Mouse (Mus musculus) gastrocnemius, postnatal 14 days (tissue): Measurements from ENCODE around the gene Zbtb41. TPM values are rescaled to one million over a fixed set of nuclear protein-coding genes. Genes with fewer than 3 reads are reported as not detected.
"Not testable (repeated sequence)": the region's sequence is repeated elsewhere in the genome, so short reads cannot be mapped to it uniquely, and the experiment has no call there.

Source experiments
- DNase-seq: peaks from one replicate; pipeline ENCODE4 v3.0.0; 2021; ENCODE audit warnings: mixed read lengths
- intact Hi-C: fragments of 180-260 bp; cut with DNase I; formaldehyde crosslinking; loops from one replicate; pipeline ENCODE4 v1.15.1; 2025; ENCODE audit warnings: low total_unique reads
- long read RNA-seq, 2 experiments: library from polyadenylated mRNA; stranded (forward); transcript quantifications; one replicate each; pipeline ENCODE4 v2.0.0; 2021
- total RNA-seq, 2 experiments: library from RNA; stranded (reverse); gene quantifications; 2 replicates each; pipeline ENCODE4 v1.2.3; 2021

Zbtb41 gene
- 10 to 100 TPM; 12.8 to 13.6 TPM for total RNA-seq
- long read RNA-seq, experiment 1, partial matches to known transcripts: 0 of 1 reads
- long read RNA-seq, experiment 1, other reads (novel, unspliced or antisense): 1 of 1 reads
- long read RNA-seq, experiment 2, partial matches to known transcripts: 0 of 2 reads
- long read RNA-seq, experiment 2, other reads (novel, unspliced or antisense): 2 of 2 reads

DNA sequence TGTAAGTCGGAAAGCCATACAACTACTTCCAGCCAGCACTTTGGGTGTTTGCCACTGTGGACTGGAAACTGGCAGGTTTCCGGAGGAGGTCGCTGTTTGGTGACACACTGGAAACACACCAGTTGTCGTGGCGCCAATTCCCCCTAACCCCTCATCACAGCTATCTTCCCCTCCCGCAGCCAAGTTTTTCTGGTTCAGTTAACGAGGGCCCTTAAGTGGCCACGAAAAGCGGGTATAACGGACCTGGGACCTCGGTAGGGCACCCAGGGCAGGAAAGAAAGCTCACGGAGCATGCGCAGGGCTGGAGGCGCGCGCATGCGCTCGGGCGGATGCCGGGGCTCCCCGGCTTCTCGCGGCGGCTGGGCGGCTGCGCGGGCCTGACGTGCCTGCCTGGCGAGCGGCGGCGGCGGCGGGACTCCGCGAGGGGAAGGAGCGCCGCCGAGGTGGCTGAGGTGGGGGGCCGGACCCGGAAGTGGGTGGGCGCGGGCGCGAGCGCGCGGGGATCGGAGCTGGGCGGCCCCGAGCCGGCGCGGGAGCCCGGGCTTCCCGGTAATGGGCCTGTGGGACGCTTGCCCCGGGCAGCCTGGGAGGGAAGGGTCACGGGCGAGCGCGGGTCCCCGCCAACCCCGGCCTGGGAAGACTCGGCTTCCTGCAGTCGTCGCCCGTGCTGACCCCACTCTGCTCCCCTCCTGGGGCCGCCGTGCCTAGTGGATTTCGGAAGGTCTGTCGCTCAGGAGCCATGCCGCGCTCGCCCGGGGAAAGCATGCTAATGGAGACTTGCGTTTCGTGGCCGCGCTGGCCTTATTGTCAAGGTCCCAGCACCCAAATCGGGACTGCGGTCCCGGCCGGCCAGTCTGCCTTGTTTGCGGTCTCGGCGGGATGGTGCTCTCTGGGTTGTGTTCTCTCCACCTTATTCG is at the start of gene Zbtb41:
Gene Zbtb41 (plus strand): TSS at position 414 of the 917 bp plus-strand sequence.
- intact Hi-C loops: loop anchor here (10.0 kb wide), 1 partner anchor 587 kb away; no protein-coding TSS in a partner anchor
- peak; percentile 88 for DNase-seq

GRCm38 (mm10) chr1:139375900-139376299 is 46.2 kb upstream of the Zbtb41 start:
- no peak for DNase-seq
- intact Hi-C loops: no loop called here

DNA sequence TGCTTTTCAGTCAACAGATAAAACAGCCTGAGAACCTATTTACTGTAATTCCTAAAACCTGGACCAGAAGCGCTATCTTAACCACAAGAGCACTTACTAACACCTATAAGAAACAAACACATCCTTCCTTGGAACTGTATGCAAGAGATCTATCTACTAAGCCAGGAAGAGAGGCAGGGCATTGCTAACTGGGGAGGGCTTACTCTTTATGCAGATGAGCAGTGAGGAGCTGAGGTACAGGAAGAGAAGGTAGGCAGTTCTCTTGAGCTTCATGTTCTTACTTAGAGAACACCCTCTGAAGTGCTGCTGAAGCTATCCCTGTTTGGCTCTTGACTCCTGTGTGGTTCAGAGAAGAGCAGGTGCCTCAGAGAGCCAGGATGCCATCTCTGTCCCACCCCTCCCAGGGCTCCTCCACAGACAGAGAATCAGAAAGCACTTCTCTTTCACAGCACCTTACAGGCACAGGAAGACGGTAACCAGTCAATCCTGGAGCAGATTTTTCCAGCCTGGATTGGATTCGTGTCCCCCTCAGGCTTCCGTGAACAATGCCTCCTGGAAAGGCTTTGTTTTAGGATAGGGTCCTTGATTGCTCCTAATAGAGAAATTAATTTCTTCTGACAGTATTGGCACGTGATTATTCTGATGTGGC is 45.3 kb upstream of the Zbtb41 start, which contains the start of gene Crb1:
Gene Crb1 (minus strand): TSS at position 463 of the 649 bp plus-strand sequence.
- intact Hi-C loops: no loop called here
- DNase-seq: no peak

DNA sequence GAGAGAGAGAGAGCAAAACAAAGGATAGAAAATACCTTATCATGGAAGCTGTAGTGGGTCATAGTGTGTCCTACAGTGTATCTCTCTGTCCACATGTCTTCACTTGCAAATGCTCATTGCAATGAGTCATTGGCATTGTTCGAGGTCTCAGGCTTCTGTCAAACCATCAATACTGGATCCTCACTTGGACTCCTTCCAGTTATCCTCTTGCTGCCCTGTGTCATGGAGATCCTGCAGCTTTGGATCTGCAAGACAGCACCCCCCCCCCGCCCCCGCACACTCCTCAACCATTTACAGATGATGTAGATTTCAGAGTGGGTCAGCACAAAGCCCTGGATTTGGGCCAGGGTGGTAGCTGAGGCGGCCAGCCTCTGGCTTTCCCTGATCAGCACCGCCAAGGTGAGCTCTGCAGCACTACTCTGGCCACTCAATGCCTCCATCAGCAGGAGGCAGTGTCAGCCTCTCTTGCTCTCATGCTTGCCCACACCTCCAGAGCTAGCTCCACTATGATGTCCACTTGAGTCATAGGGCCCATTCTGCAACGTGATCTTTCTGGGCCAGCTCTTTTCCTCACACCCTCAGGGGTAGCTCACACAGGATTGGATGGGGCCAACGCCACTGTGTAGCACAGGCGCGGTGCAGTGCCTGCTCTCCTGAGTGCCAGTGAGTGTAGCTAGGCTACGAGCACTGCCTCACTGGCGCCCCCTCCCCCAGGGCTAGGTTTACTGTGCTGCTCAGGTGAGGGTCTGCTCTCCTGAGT is 43.0 kb upstream of the Zbtb41 start:
- intact Hi-C loops: no loop called here
- DNase-seq: no peak

- DNase-seq: no peak
- intact Hi-C loops: no loop called here
Measured at GRCm38 (mm10) chr1:139379621-139379984, 42.5 kb upstream of the Zbtb41 start.

GRCm38 (mm10) chr1:139391747-139392146 is 30.3 kb upstream of the Zbtb41 start:
- no peak for DNase-seq
- intact Hi-C loops: no loop called here

- intact Hi-C loops: no loop called here
- no peak for DNase-seq
Measured at GRCm38 (mm10) chr1:139396589-139396988, 25.5 kb upstream of the Zbtb41 start.

DNA sequence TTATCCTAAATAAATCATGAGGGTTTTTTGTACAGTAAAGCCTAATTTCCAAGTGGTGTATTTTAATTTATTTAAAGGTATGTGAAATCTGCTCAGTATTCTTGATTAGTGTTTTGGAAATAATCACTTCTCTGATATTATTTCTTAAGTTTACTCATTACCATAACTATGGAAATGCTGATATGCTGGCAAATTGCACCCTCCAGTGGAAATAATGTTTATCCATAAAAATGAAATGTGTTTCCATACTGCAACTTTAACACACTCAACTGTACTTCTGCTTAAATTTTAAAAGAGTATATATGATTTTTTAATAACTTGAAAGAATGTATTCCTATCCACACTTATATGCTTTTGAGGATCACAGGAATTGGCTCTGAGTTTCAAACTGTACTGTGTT is 16.3 kb upstream of the Zbtb41 start:
- no peak for DNase-seq

GRCm38 (mm10) chr1:139407701-139408100 is 14.4 kb upstream of the Zbtb41 start:
- intact Hi-C loops: no loop called here
- DNase-seq: no peak

More for the DNA sequence above, 16.3 kb upstream of the Zbtb41 start:
- intact Hi-C loops: no loop called here

- intact Hi-C loops, DNase-seq: not testable (repeated sequence)
Measured at GRCm38 (mm10) chr1:139412365-139412764, 9.7 kb upstream of the Zbtb41 start.

- intact Hi-C loops: no loop called here
- DNase-seq: no peak
Measured at GRCm38 (mm10) chr1:139413465-139413864, 8.6 kb upstream of the Zbtb41 start.

DNA sequence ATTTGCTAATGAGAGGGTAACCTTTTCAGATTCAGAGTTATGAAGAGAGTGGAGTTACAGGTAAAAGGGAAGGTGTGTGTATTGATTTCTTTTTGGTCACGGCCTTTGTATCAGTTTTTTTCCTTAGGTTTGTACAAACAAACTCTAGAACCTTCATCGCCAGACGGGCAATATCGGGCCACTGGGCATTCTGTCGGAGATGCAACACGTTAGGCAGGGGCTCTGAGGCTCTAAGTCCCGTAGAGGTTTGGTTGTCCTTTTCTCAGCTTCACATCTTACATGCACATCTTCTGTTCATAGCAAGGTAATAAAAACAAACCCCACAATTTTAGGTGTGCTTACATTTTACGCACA is 590 bp upstream of the Zbtb41 start:
- DNase-seq: no peak
- intact Hi-C loops: loop anchor here (10.0 kb wide), 1 partner anchor 587 kb away; no protein-coding TSS in a partner anchor

DNA sequence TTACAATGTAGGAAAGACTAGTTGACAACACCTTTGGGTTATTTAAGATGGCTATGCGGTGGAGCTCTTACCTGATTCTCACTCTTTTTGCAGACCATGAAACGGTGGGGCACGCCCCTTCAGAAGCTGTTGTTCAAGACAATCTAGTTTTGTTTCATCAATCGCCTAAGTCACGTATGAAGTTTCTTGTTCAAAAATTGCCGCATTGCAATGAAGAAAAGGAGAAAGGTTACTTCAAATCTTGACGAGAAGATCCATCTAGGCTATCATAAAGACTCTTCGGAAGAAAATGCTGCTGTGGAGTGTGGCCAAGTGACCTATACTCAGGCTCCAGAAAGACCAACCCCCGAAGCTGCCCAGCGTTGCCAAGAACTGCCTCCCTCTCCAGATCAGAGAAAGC is 853 bp downstream of the Zbtb41 start:
- no peak for DNase-seq
- intact Hi-C loops: loop anchor here (10.0 kb wide), 1 partner anchor 588 kb away; no protein-coding TSS in a partner anchor

DNA sequence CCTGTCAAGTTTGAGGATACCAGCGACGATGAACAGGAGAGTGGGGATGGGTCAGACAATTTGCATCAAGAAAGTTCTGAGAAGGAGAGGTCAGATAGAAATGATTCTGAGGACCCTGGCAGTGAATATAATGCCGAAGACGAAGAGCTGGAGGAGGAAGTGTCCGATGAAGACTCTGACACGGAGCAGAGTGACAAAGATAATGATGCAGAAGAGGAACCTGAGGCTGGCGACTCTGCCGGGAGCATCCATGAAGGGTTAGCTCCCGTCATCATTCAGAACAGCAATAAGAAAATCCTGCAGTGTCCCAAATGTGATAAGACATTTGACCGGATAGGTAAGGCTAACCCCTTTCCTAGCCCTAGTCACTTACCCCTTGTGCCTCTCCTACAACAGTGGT is 1.8 kb downstream of the Zbtb41 start:
- intact Hi-C loops: loop anchor here (10.0 kb wide), 1 partner anchor 589 kb away; no protein-coding TSS in a partner anchor
- no peak for DNase-seq

DNA sequence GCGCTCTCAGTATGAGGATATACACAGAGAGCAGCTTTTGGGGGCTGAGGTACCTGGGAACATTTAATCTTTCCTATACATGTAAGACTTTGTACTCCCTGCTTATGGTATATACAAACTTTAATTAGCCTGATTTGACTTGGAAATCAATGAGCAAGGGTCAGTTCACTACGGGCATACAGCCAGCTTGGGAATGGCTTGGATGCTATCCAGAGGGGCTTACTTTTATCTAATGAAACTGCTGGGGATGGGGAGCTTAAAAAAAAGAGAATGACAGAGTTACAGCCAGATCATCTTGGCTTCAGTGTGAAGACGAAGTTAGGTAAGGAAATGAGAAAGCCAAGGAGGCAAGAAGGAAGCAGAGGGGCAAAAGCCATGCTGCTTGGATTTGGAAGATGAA is 2.9 kb downstream of the Zbtb41 start:
- intact Hi-C loops: loop anchor here (10.0 kb wide), 1 partner anchor 590 kb away; no protein-coding TSS in a partner anchor
- DNase-seq: no peak

DNA sequence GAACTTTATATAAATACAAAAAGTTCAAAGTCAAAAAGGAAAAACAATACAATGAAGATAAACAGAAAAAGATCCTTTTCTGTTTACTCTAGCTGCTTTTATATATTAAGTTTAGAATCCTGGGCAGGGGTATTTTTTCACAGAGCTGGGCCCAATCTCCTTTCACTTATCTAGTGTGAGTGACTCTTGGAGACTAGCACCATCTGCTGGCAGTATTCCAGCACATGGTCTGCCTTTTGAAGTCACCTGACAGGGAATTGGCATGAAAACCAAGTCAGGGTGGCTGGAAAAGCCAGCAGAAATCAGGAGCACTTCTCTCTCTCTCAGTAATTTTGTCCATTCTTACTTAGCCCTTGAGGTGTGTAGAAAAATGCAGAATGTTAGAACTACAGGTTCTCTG is 16.3 kb downstream of the Zbtb41 start:
- DNase-seq: no peak
- intact Hi-C loops: loop anchor here (2.0 kb wide), 1 partner anchor 30 kb away; no protein-coding TSS in a partner anchor

DNA sequence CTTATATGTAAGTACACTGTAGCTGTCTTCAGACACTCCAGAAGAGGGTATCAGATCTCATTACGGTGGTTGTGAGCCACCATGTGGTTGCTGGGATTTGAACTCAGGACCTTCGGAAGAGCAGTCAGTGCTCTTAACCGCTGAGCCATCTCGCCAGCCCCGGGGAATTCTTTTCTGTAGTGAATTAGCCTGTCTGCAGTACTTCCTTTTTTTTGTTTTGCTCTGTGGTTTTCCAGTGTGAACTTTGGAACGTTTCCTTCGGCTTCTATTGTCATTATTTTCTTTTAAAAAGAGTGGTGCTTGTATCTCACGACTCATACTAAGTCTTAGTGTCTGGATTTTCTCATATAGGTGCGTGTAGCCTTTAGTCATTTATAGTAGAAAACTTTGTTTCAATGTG is 21.0 kb downstream of the Zbtb41 start:
- not testable (repeated sequence) for DNase-seq

DNA sequence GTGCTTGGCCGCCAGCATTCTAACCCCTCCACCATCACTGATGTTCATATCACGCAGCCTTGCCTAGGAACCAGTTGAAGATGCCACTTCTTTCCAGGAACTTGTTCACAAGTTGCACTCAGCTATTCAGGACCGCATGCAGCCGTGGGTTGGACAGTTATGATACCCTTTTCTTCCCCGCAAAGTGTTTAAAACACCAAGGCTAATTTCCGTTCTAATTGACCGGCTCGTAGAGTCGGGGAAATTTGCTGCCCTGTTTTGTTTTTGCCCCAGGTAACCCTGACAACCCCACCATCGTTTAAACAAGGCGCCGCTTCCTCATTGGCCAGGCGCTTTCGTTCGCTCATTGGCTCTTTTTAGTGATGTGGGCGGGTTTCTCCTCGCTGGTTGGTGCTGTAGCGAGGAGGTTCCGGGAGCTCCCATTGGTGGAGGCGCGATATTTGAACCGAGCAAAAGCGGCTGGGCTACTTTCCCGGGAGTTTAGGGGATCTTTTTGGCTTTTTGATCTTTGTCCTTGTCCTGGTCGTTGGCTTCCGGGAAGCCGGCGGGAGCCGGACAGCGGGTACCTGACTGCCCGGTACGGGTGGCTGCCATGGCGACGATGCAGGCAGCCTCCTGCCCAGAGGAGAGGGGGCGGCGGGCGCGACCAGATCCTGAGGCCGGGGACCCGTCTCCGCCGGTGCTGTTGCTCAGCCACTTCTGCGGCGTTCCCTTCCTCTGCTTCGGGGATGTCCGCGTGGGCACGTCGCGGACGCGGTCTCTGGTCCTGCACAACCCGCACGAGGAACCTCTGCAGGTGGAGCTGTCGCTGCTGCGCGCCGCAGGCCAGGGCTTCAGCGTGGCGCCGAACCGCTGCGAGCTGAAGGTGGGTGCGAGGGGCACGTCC is 32.5 kb downstream of the Zbtb41 start, which contains the start of gene Aspm:
Gene Aspm (plus strand): TSS at position 433 of the 886 bp plus-strand sequence.
- peak; percentile 85 for DNase-seq
- intact Hi-C loops: no loop called here

More for the DNA sequence above, 21.0 kb downstream of the Zbtb41 start:
- intact Hi-C loops: not testable (repeated sequence)
